Mouse (Mus musculus) lung, embryonic 16.5 days (tissue): ENCODE measurements around the gene Polr1c. TPM values are rescaled to one million over a fixed set of nuclear protein-coding genes. Genes with fewer than 3 reads are reported as not detected.

ENCODE experiments used
- ATAC-seq: fragments of 200-750 bp; cut with Nextera tagmentation; 2 replicates; pipeline ENCODE4 v1.8.0; 2017; ENCODE audit warnings: low read depth, mild to moderate bottlenecking, moderate library complexity
- H3K27ac ChIP-seq: fragments of 300-500 bp; sonication (generic); 2 replicates; pipeline ENCODE4 v1.5.1; 2014; ENCODE audit warnings: mild to moderate bottlenecking, control low read depth, low read length
- H3K27me3 ChIP-seq: fragments of 300-500 bp; sonication (generic); 2 replicates; pipeline ENCODE4 v1.6.1; 2014; ENCODE audit warnings: low read depth, low read length, mixed read lengths; ENCODE audit not compliant: control insufficient read depth, insufficient read depth
- H3K36me3 ChIP-seq: fragments of 300-500 bp; sonication (generic); 2 replicates; pipeline ENCODE4 v1.6.1; 2014; ENCODE audit warnings: low read length; ENCODE audit not compliant: control insufficient read depth, insufficient read depth
- H3K4me1 ChIP-seq: fragments of 300-500 bp; sonication (generic); replicated peaks from 2 replicates; pipeline ENCODE4 v1.6.1; 2014; ENCODE audit warnings: low read length, mixed read lengths; ENCODE audit not compliant: control insufficient read depth, insufficient read depth
- H3K4me2 ChIP-seq: fragments of 300-500 bp; sonication (generic); 2 replicates; pipeline ENCODE4 v1.6.1; 2014; ENCODE audit warnings: low read depth, low read length, control low read depth
- H3K4me3 ChIP-seq: fragments of 300-500 bp; sonication (generic); 2 replicates; pipeline ENCODE4 v1.5.1; 2014; ENCODE audit warnings: mild to moderate bottlenecking, low read length, control low read depth
- H3K9ac ChIP-seq: fragments of 300-500 bp; sonication (generic); 2 replicates; pipeline ENCODE4 v1.6.1; 2014; ENCODE audit warnings: low read length, control low read depth
- H3K9me3 ChIP-seq: fragments of 300-500 bp; sonication (generic); 2 replicates; pipeline ENCODE4 v1.6.1; 2016; ENCODE audit warnings: low read length; ENCODE audit not compliant: control insufficient read depth
- WGBS: fragments of 180-500 bp; shearing (Covaris S2); extraction: QIAGEN DNeasy Blood & Tissue Kit; methylation state at CpG from one replicate; pipeline ENCODE4 v1.1.7; 2014; 5-methylcytosine and 5-hydroxymethylcytosine counted together
- polyA plus RNA-seq: library from polyadenylated mRNA; unstranded; fragments of >200 nt; fragmentation: Nextera tagmentation; extraction: Ambion mirVana; gene quantifications from 2 replicates; pipeline ENCODE4 v1.2.1, GENCODE M21; 2015

Gene Polr1c
- polyA plus RNA-seq, 1 experiment from 2014 or later: 90.6 TPM

GRCm38 (mm10) chr17:46268026-46268720 is 20.3 kb upstream of the Polr1c start:
- Histone ChIP-seq H3K27me3 (no peaks in the 10 kb centered on the region), H3K36me3 (peaks cover 16% of the 10 kb centered on the region), H3K4me2 (no peak overlapping the region), H3K9ac (no peak overlapping the region), H3K4me1 (peaks cover 21% of the 10 kb centered on the region), H3K9me3 (no peaks in the 10 kb centered on the region), H3K4me3 (no peak overlapping the region), H3K27ac (no peak overlapping the region)
- no peak for ATAC-seq
- whole genome bisulfite sequencing: 68% methylated on average over 10 of the region's 10 CpGs

- no peak overlapping the region for H3K4me3 ChIP-seq
- H3K9me3 ChIP-seq: no peaks in the 10 kb centered on the region
- 86% methylated on average over 7 of the region's 7 CpGs for WGBS
- peak overlapping the region; percentile 86 for H3K27ac ChIP-seq
- H3K4me2 ChIP-seq: no peak overlapping the region
- no peaks in the 10 kb centered on the region for H3K27me3 ChIP-seq
- no peak for ATAC-seq
- peaks cover 16% of the 10 kb centered on the region for H3K36me3 ChIP-seq
- no peak overlapping the region for H3K9ac ChIP-seq
- H3K4me1 ChIP-seq: peaks cover 21% of the 10 kb centered on the region
Measured at GRCm38 (mm10) chr17:46267511-46267910, 19.7 kb upstream of the Polr1c start.

- WGBS: 57% methylated on average over 6 of the region's 6 CpGs
- Histone ChIP-seq H3K27ac (peak overlapping the region; percentile 86), H3K4me1 (peaks cover 21% of the 10 kb centered on the region), H3K27me3 (no peaks in the 10 kb centered on the region), H3K9ac (no peak overlapping the region), H3K4me2 (no peak overlapping the region), H3K9me3 (no peaks in the 10 kb centered on the region), H3K4me3 (no peak overlapping the region), H3K36me3 (peaks cover 20% of the 10 kb centered on the region)
- no peak for ATAC-seq
Measured at GRCm38 (mm10) chr17:46266986-46267385, 19.1 kb upstream of the Polr1c start.

- Histone ChIP-seq H3K4me1 (peaks cover 21% of the 10 kb centered on the region), H3K27me3 (no peaks in the 10 kb centered on the region), H3K36me3 (peaks cover 21% of the 10 kb centered on the region), H3K4me2 (no peak overlapping the region), H3K4me3 (no peak overlapping the region), H3K9me3 (no peaks in the 10 kb centered on the region), H3K9ac (peak overlapping the region; percentile 31; the same call in 1 of the 2 replicates), H3K27ac (peak overlapping the region; percentile 86)
- ATAC-seq: peak; percentile 88
- WGBS: 15% methylated on average over 14 of the region's 14 CpGs
Measured at GRCm38 (mm10) chr17:46265918-46266618, 18.2 kb upstream of the Polr1c start.

DNA sequence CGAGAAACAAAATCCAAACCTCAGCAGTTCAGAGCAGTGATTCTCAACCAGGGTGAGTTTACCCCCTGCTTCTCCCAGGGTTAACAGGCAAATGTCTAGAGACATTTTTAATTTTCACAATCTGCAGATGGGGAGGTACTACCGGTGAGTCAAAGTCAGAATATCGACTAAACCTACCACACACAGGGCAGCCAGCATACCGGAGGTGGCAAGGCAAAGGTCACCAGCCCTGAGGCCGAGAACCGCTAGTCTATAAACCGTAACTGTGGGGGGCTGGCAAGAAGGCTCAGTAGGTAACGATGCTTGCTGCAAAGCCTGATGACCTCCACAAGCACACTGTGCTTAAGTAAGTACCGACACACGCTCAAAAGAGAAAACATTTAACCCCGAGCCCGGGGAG is 17.6 kb upstream of the Polr1c start:
- H3K27ac ChIP-seq: peak overlapping the region; percentile 86
- peaks cover 24% of the 10 kb centered on the region for H3K36me3 ChIP-seq

GRCm38 (mm10) chr17:46262201-46262694 is 14.4 kb upstream of the Polr1c start:
- no peak for ATAC-seq
- Histone ChIP-seq H3K9ac (no peak overlapping the region), H3K27me3 (no peaks in the 10 kb centered on the region), H3K4me1 (peaks cover 10% of the 10 kb centered on the region), H3K4me2 (no peak overlapping the region), H3K36me3 (peaks cover 41% of the 10 kb centered on the region), H3K27ac (no peak overlapping the region), H3K4me3 (no peak overlapping the region), H3K9me3 (no peaks in the 10 kb centered on the region)
- WGBS: 87% methylated on average over 5 of the region's 5 CpGs

More for the DNA sequence above, 17.6 kb upstream of the Polr1c start:
- Histone ChIP-seq H3K4me3 (no peak overlapping the region), H3K9ac (peak overlapping the region; percentile 31; the same call in 1 of the 2 replicates), H3K9me3 (no peaks in the 10 kb centered on the region), H3K27me3 (no peaks in the 10 kb centered on the region), H3K4me2 (no peak overlapping the region), H3K4me1 (peaks cover 19% of the 10 kb centered on the region)
- ATAC-seq: no peak
- 80% methylated on average over 12 of the region's 12 CpGs for WGBS

DNA sequence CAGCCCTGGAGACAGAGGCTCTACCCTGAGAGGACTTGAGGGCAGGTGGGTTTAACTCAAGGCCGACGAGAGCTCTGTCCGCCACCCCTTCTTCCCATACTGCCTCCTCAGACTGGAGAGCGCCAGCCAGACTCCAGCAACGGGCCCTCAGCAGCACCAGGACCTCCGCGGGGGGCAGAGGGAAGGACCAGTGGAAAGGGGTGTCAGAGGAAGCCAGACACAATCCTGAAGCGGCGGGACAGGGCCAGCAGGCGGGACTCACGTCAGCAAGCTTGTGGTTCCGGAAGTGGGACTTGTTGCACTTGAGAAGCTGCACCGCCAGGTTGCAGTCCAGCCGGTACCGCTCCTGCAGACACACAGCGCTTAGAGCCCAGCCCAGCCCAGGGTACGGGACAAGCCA is 11.8 kb upstream of the Polr1c start:
- Histone ChIP-seq H3K9ac (no peak overlapping the region), H3K4me1 (no peaks in the 10 kb centered on the region), H3K9me3 (peaks cover 5% of the 10 kb centered on the region; the same call in 1 of the 2 replicates), H3K27ac (no peak overlapping the region), H3K4me2 (no peak overlapping the region), H3K27me3 (peaks cover 7% of the 10 kb centered on the region), H3K4me3 (no peak overlapping the region), H3K36me3 (peaks cover 46% of the 10 kb centered on the region)
- WGBS: 85% methylated on average over 17 of the region's 17 CpGs
- ATAC-seq: no peak

DNA sequence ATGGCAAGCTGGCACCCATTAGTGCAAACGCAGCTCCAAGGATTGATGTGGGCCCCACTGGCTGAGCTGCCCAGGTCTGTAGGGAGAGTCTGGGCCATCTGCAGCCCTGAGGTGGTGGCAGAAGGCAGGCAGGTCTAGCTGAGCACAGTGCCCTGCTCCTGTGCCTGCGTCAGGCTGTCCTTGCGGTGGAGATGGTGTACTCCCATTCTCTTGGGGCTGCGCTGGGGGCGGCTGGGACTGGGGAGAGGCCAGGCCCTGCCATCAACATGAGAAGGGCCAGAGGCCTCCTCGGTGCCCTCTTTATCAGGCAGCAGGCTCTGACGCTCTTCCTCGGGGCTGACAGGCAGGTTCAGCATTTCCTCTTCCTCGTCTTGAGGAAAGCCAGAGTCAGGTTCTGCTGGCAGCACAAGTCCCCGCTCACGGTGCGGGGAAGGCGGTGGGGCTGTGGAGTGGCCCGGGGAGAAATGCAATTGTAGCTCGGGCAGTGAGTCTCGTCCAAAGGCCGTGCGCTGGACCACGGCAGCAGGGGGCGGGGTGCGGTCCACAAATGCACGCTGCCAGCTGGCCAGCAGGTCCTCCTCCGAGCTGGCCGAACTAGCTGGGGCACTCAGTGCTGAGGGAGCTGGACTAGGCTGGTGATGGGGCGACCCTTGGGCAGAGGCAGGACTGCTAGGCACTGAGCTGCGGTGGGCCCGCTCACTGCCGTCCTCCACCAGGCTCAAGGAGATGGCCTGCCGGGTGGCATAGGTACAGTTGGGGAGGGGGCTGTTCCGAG is 10.6 kb upstream of the Polr1c start:
- ATAC-seq: no peak
- Histone ChIP-seq H3K36me3 (peaks cover 37% of the 10 kb centered on the region), H3K27ac (no peak overlapping the region), H3K4me1 (peaks cover under 1% of the 10 kb centered on the region; the same call in 1 of the 2 replicates), H3K4me2 (no peak overlapping the region), H3K27me3 (peaks cover 16% of the 10 kb centered on the region), H3K9me3 (peaks cover 5% of the 10 kb centered on the region; the same call in 1 of the 2 replicates), H3K4me3 (no peak overlapping the region), H3K9ac (no peak overlapping the region)
- WGBS: 84% methylated on average over 30 of the region's 30 CpGs

- Histone ChIP-seq H3K9ac (no peak overlapping the region), H3K4me3 (no peak overlapping the region), H3K27me3 (peaks cover 16% of the 10 kb centered on the region), H3K4me1 (peaks cover 4% of the 10 kb centered on the region; the same call in 1 of the 2 replicates), H3K36me3 (peaks cover 44% of the 10 kb centered on the region), H3K4me2 (no peak overlapping the region), H3K9me3 (peaks cover 5% of the 10 kb centered on the region; the same call in 1 of the 2 replicates), H3K27ac (no peak overlapping the region)
- WGBS: 15% methylated on average over 6 of the region's 6 CpGs
- no peak for ATAC-seq
Measured at GRCm38 (mm10) chr17:46255147-46255546, 7.3 kb upstream of the Polr1c start.
